Mouse (Mus musculus) embryonic fibroblast, embryonic 13.5 days (primary cell): ENCODE results near the gene Rnd3. TPM values are rescaled to one million over a fixed set of nuclear protein-coding genes. Genes with fewer than 3 reads are reported as not detected.

Experiments used
- H3K27ac ChIP-seq: 2 replicates; pipeline ENCODE4 v1.5.1; 2012; ENCODE audit warnings: low read length, control low read depth, inconsistent platforms; ENCODE audit not compliant: insufficient read depth
- H3K4me1 ChIP-seq: 2 replicates; pipeline ENCODE4 v1.6.1; 2011; ENCODE audit warnings: low read length; ENCODE audit not compliant: control insufficient read depth, insufficient read depth
- H3K4me3 ChIP-seq: 2 replicates; pipeline ENCODE4 v1.5.1; 2011; ENCODE audit warnings: mild to moderate bottlenecking, control low read depth, low read length; ENCODE audit not compliant: insufficient read depth
- CTCF ChIP-seq: IDR thresholded peaks from 2 replicates; pipeline ENCODE4 v1.5.1; 2011; ENCODE audit warnings: mild to moderate bottlenecking, control low read depth, low read length, moderate library complexity, borderline replicate concordance; ENCODE audit not compliant: insufficient read depth
- POLR2A ChIP-seq: IDR thresholded peaks from 2 replicates; pipeline ENCODE4 v1.6.1; 2011; ENCODE audit warnings: low read depth, mild to moderate bottlenecking, control low read depth, low read length, moderate library complexity
- polyA plus RNA-seq: library from polyadenylated mRNA; stranded (reverse); fragments of >200 nt; gene quantifications from 2 replicates; pipeline ENCODE4 v1.2.4, GENCODE M21; 2011; ENCODE audit warnings: low read depth; ENCODE audit not compliant: missing spikeins, insufficient read length

The Rnd3 gene
- polyA plus RNA-seq, 1 experiment = 320 TPM

DNA sequence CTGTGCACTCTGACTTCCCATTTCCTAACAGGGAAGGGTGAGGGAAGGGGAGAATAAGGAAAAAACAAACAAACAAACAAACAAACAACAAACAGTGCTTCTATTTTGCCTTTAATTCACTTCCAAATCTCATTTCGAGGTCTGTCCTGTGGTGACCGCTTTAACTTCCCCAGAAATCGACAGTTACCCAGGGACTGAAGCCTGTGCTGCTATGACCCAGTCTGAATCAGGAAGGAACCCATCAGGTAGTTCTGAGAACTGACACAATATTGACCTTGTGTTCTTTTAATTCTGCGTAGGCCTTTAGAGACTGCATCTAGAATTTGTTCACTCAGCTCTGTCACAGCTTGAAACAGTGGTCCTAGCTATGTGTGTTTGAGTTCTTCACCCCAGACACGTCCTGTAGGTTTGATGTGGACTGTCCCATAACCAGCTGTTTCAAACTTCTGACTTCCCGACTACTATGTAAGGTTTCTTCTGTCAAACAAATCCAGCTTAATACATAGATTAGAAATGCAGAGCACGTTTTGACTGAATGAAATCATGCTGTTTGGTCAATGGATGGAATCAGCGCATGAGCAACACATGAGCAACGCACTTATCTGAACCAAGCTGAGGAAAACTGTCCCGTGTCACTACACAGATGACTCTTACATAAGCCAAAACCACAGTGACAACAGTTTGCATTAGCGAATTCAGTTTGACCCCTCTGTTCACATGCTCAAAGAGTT, 59.9 kb downstream of the Rnd3 start:
- H3K4me1 ChIP-seq = no peaks in the 10 kb centered on the region
- H3K27ac ChIP-seq = no peak overlapping the region
- TF ChIP-seq POLR2A (no peak), CTCF (no peak)
- no peak overlapping the region for H3K4me3 ChIP-seq

DNA sequence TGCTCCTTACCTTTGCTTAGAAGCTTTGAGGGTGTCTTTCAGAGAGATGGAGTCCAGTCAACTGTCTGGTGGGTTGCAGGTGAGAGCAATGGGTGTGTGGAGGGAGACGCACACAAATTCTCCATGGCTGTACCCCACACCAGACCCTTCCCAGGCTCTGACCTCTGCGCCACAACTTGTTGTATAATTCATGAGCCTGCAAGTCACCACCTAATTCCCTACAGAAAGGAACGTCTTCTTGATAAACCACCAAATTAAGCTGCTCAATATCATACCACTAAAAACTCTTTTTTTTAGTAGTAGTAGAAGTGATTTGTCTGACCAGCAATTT, 60.8 kb downstream of the Rnd3 start:
- Histone ChIP-seq H3K27ac (no peak overlapping the region), H3K4me1 (no peaks in the 10 kb centered on the region), H3K4me3 (no peak overlapping the region)
- TF ChIP-seq POLR2A (no peak), CTCF (no peak)

DNA sequence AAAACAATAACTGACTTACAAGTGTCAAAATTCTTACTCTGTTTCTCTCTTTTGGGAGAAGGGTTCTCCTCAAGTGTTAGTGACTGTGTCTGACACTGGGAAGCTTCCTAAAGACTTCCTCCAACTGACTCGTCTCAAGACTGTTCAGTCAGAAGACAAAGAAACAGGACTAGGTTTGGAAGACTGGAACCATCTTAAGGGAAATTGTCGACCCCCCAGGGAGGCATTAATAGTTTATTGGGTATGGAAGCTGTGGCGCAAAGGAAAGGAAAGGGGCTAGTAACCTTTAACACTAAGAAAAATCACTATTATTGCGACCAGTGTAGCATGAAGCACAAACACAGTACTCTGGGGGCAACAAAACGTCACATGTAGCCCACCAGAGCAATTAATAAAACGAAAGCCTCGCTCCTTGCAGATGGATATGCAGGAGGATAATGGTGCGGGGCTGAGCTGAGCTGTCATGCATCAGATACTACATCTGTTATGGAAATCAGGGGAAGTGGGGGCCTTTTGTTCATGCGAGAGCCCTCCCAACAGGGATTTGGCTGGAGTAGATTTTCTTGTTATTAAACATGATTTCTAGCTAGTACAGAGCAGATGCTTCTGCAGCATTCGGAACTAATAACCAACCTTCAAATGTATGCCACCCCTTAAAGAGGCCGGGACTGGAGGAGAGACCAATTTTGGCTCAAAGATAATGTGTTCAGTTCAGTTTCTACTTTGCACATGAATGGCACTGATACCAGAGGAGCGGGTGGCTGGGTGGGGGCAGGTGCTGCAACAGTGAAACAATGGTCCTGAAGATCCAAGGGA, 61.4 kb downstream of the Rnd3 start:
- no peaks in the 10 kb centered on the region for H3K4me1 ChIP-seq
- H3K27ac ChIP-seq = no peak overlapping the region
- H3K4me3 ChIP-seq = no peak overlapping the region
- TF ChIP-seq POLR2A = no peak
- no peak for TF ChIP-seq CTCF

DNA sequence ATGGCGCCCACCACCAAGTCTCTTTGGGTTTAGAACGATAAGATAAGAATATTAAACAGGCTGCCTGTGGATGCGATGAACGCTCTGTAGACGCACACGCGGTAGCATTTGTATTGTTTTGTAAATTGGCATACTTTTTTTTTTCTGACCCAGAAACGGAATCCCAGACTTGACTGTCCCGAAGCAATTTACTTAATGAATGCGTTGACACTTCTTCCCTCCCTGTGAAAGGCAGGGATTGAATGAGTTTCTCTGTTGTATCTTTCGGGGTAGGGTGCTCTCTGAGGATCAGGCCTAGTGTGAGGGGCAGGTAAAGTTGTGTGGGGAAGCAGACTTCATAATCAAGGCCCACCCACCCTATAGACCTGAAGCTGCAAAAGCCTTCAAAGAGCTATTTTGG, 63.8 kb downstream of the Rnd3 start:
- TF ChIP-seq POLR2A (no peak), CTCF (no peak)
- no peaks in the 10 kb centered on the region for H3K4me1 ChIP-seq
- H3K4me3 ChIP-seq = no peak overlapping the region
- no peak overlapping the region for H3K27ac ChIP-seq

DNA sequence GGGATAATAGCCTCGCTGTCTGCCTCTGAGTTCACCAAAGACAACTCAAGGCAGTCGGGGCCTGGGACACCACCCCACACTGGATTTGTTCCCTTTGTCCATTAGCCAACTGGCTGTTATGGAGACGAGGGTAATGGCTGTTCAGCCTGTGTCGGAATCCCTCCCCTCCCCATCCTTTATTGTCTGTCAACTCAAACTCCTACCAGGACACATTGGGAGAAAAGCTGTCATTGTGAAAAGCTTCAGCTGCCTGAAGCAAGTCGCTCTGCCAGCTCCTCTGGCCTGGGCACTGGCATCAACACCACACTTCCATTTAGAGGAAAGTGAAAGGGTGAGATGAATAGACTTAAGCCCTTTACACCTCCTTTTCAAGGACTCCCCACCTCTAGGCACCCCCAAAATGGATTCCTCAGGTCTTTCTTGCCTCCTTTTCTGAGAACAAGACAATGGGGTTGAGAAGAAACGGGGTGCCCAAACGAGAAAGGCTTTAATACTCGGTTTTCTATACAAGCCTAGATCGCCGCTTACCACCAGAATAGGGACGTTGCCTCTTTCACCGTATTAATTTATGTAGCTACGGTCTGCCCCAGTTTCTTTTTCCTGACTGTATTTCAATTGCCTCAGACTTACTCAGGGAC, 66.1 kb downstream of the Rnd3 start:
- H3K27ac ChIP-seq = no peak overlapping the region
- no peak overlapping the region for H3K4me3 ChIP-seq
- H3K4me1 ChIP-seq = no peaks in the 10 kb centered on the region
- TF ChIP-seq POLR2A (no peak), CTCF (no peak)
